Mouse (Mus musculus) lung, postnatal 0 days (tissue): ENCODE results near the gene Slc25a17. TPM values are rescaled to one million over a fixed set of nuclear protein-coding genes. Genes with fewer than 3 reads are reported as not detected.

Experiments
- ATAC-seq: fragments of 200-750 bp; cut with Nextera tagmentation; 2 replicates; pipeline ENCODE4 v1.8.0; 2017; ENCODE audit warnings: moderate library complexity
- DNase-seq: peaks from one replicate; pipeline ENCODE4 v3.0.0-alpha.2; 2016; ENCODE audit warnings: low spot score
- H3K27ac ChIP-seq: fragments of 300-500 bp; sonication (generic); 2 replicates; pipeline ENCODE4 v1.5.1; 2014; ENCODE audit warnings: antibody characterized with exemption, mild to moderate bottlenecking, low read length, mixed read lengths
- H3K27me3 ChIP-seq: fragments of 300-500 bp; sonication (generic); replicated peaks from 2 replicates; pipeline ENCODE4 v1.6.1; 2014; ENCODE audit warnings: low read length, mixed read lengths; ENCODE audit not compliant: insufficient read depth
- H3K36me3 ChIP-seq: fragments of 300-500 bp; sonication (generic); 2 replicates; pipeline ENCODE4 v1.6.1; 2014; ENCODE audit warnings: low read length, mixed read lengths; ENCODE audit not compliant: insufficient read depth
- H3K4me1 ChIP-seq: fragments of 300-500 bp; sonication (generic); 2 replicates; pipeline ENCODE4 v1.6.1; 2014; ENCODE audit warnings: antibody characterized with exemption, low read depth, low read length, mixed read lengths; ENCODE audit not compliant: insufficient read depth
- H3K4me2 ChIP-seq: fragments of 300-500 bp; sonication (generic); replicated peaks from 2 replicates; pipeline ENCODE4 v1.6.1; 2014; ENCODE audit warnings: low read depth, mild to moderate bottlenecking, low read length, moderate library complexity, mixed read lengths
- H3K4me3 ChIP-seq: fragments of 300-500 bp; sonication (generic); 2 replicates; pipeline ENCODE4 v1.5.1; 2014; ENCODE audit warnings: low read depth, low read length
- H3K9ac ChIP-seq: fragments of 300-500 bp; sonication (generic); replicated peaks from 2 replicates; pipeline ENCODE4 v1.6.1; 2014; ENCODE audit warnings: low read depth, mild to moderate bottlenecking
- H3K9me3 ChIP-seq: fragments of 300-500 bp; sonication (generic); 2 replicates; pipeline ENCODE4 v1.6.1; 2016; ENCODE audit warnings: low read length, mixed read lengths
- CTCF ChIP-seq: IDR thresholded peaks from 2 replicates; pipeline ENCODE4 v1.5.1; 2016; ENCODE audit warnings: antibody characterized with exemption, mild to moderate bottlenecking
- EP300 ChIP-seq: IDR thresholded peaks from 2 replicates; pipeline ENCODE4 v1.6.1; 2016; ENCODE audit warnings: antibody characterized with exemption, mild to moderate bottlenecking, control low read depth
- WGBS: fragments of 180-500 bp; shearing (Covaris S2); extraction: QIAGEN DNeasy Blood & Tissue Kit; methylation state at CpG from one replicate; pipeline ENCODE4 v1.1.7; 2014; 5-methylcytosine and 5-hydroxymethylcytosine counted together
- polyA plus RNA-seq: library from polyadenylated mRNA; unstranded; fragments of >200 nt; fragmentation: Nextera tagmentation; extraction: Ambion mirVana; gene quantifications from 2 replicates; pipeline ENCODE4 v1.2.1, GENCODE M21; 2015

Slc25a17 gene
- polyA plus RNA-seq, 1 experiment from 2014 or later, result 96.7 TPM

DNA sequence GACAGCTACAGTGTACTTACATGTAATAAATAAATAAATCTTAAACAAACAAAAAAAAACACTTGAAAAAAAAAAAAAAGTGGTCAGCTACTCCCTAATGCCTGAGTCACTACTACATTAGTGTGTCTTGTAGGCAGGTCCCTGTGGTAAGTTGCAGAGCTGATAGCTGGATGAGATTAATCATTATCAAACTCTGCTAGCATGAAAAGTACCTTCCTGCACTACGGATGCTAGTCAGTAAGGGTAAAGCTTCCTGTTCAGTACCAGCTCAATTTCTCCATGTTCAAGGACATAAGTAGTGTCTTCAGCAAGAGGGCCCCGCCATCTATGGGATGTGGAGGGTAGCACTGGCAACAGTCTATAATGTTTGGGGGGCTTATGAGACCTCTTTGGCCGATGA lies 46.7 kb downstream of the Slc25a17 start:
- 78% methylated on average over 3 of the region's 3 CpGs for WGBS
- no peaks in the 10 kb centered on the region; the same call in 1 of the 2 replicates for H3K36me3 ChIP-seq
- ATAC-seq, result no peak

DNA sequence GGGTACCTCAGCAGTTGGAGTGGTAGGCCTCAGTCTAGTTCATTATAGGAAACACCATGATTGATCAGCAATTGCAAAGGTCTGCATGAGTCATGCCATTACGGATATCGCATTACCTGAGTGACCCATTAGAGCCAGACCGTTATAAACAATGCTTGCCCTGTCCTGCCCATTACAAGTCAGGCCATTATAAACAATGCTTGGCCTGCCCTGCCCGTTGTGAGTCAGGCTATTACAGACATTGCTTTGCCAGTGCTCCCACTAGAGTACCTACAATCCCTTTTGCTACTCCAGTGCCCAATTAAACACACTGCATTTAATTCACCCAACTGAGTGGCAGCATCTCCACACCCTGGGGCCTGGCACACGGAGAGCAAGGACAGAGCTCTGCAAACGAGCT lies 49.6 kb downstream of the Slc25a17 start:
- Histone ChIP-seq H3K4me1 (no peaks in the 10 kb centered on the region), H3K36me3 (no peaks in the 10 kb centered on the region), H3K27ac (no peak overlapping the region), H3K27me3 (no peaks in the 10 kb centered on the region), H3K9me3 (no peaks in the 10 kb centered on the region), H3K4me2 (no peak overlapping the region), H3K9ac (no peak overlapping the region), H3K4me3 (no peak overlapping the region)
- TF ChIP-seq CTCF (no peak), EP300 (no peak)
- DNase-seq (no peak), ATAC-seq (no peak)
- WGBS, result 48% methylated on average over 6 of the region's 6 CpGs

More for the DNA sequence above, 46.7 kb downstream of the Slc25a17 start:
- Histone ChIP-seq H3K4me1 (no peaks in the 10 kb centered on the region), H3K27me3 (no peaks in the 10 kb centered on the region), H3K4me2 (no peak overlapping the region), H3K4me3 (no peak overlapping the region), H3K27ac (no peak overlapping the region), H3K9me3 (no peaks in the 10 kb centered on the region), H3K9ac (no peak overlapping the region)
- no peak for DNase-seq
- TF ChIP-seq CTCF, result no peak

DNA sequence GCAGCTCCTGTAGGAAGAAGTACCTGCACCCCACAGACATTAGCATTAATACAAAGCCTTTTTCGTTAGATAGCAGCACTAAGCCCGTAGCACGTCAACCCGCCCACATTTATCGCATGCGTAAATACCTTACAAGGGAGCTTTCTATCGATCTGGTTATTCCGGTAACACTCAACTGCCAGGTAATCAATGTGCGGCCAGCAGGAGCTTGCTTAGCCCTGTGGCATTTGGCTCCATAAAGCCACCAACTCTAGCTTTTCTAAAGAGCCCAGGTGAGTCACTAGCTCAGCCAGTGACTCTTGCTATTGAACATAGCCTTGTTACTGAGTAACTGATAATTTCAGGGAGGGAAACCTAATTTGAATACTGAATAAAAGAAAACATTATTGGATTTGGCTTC lies 50.3 kb downstream of the Slc25a17 start:
- H3K27ac ChIP-seq, result no peak overlapping the region
- no peaks in the 10 kb centered on the region for H3K27me3 ChIP-seq
- 93% methylated on average over 9 of the region's 9 CpGs for WGBS
- no peak overlapping the region for H3K4me2 ChIP-seq
- TF ChIP-seq EP300 (no peak), CTCF (no peak)
- no peak for ATAC-seq
- no peaks in the 10 kb centered on the region for H3K4me1 ChIP-seq
- H3K9ac ChIP-seq, result no peak overlapping the region
- H3K36me3 ChIP-seq, result no peaks in the 10 kb centered on the region
- H3K4me3 ChIP-seq, result no peak overlapping the region
- no peak for DNase-seq
- no peaks in the 10 kb centered on the region for H3K9me3 ChIP-seq

DNA sequence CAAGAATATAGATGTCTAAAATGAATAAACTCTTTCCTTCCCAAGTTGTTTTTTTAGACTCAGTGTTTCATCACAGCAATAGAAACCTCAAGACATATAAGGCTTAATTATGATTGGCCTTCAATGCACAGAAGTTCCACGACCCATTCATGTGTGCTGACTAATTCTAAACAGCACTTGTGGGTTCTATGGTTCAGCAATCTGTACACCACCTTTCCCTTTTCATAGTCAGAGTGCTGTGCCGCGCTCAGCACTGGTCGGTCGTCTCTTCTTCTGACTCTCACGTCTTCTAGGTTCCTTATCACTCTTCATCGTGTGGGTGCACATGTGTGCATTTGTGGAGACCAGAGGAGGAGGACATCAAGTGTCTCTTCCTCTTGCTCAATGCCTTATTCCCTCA lies 52.6 kb downstream of the Slc25a17 start:
- Histone ChIP-seq H3K36me3 (no peaks in the 10 kb centered on the region), H3K4me3 (no peak overlapping the region), H3K9me3 (no peaks in the 10 kb centered on the region), H3K27ac (no peak overlapping the region), H3K4me1 (no peaks in the 10 kb centered on the region), H3K27me3 (no peaks in the 10 kb centered on the region), H3K4me2 (no peak overlapping the region), H3K9ac (no peak overlapping the region)
- ATAC-seq (no peak), DNase-seq (no peak)
- TF ChIP-seq EP300, result no peak
- TF ChIP-seq CTCF, result no peak
- 91% methylated on average over 7 of the region's 7 CpGs for WGBS

DNA sequence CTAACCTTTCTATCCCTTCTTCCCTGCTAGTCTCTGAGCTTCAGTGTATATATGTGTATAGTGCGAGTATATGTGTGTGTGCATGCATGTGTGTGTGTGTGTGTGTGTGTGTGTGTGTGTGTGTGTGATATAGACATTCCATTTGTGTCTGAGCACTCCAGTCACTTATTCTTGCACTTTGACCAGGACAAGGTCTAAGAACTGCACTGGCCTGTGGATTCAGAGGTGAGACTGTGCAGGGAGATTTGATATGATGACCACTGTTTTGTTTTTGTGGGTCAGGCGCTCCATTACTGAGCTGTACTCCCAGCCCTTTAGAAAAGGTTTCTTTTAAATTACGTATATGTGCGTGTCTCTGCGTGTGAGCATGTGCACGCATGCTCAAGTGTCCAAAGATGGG lies 54.1 kb downstream of the Slc25a17 start:
- no peaks in the 10 kb centered on the region for H3K9me3 ChIP-seq
- no peak for DNase-seq
- TF ChIP-seq EP300 (no peak), CTCF (no peak)
- no peak overlapping the region for H3K4me2 ChIP-seq
- no peak overlapping the region for H3K4me3 ChIP-seq
- H3K27ac ChIP-seq, result no peak overlapping the region
- ATAC-seq, result no peak
- no peaks in the 10 kb centered on the region for H3K36me3 ChIP-seq
- H3K9ac ChIP-seq, result no peak overlapping the region
- WGBS, result 93% methylated on average over 6 of the region's 6 CpGs
- no peaks in the 10 kb centered on the region for H3K27me3 ChIP-seq
- H3K4me1 ChIP-seq, result peaks cover 3% of the 10 kb centered on the region; the same call in 1 of the 2 replicates

DNA sequence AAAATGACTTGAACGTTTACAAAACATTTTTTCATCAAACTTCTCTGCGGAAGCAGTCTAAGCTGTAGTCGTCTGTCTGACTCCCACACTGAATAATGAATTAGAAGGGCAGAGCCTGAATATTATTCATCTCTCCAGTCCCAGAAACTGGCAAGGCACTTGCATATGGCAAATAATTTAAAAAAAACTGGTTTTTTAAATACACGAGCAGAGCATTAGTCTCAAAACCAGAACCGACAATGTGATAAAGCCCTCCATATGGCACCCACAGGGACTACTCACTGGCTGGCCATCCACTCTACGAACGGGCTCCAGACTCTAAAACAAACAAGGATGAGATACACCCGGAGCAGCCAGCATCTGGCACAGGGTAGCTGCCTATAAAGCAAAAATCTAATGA lies 55.6 kb downstream of the Slc25a17 start:
- Histone ChIP-seq H3K4me1 (peaks cover 7% of the 10 kb centered on the region; the same call in 1 of the 2 replicates), H3K9ac (no peak overlapping the region), H3K4me3 (no peak overlapping the region), H3K9me3 (no peaks in the 10 kb centered on the region), H3K27me3 (no peaks in the 10 kb centered on the region), H3K4me2 (no peak overlapping the region), H3K36me3 (no peaks in the 10 kb centered on the region), H3K27ac (no peak overlapping the region)
- DNase-seq (no peak), ATAC-seq (no peak)
- TF ChIP-seq EP300 (no peak), CTCF (no peak)
- 43% methylated on average over 8 of the region's 8 CpGs for WGBS

DNA sequence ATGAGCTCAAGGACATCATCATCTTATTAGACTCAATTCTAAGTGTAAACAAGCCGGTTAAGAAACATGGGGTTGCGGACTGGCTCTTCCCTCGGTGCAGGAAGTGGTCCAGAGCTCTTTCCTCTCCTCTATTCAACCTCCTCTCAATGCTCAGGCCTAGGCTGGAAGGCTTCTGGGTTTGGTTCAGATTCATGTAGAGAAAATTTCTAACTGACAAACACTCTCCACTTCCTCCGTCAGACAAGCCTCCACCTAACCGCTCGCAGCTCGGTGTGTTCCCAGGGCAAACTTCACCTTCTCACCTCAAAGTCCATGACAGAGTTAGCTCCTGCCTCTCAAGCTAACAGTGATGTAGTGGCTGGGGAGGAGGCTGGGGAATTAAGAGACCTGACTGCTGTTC lies 56.6 kb downstream of the Slc25a17 start:
- ATAC-seq (no peak), DNase-seq (no peak)
- 92% methylated on average over 7 of the region's 7 CpGs for WGBS
- Histone ChIP-seq H3K36me3 (no peaks in the 10 kb centered on the region), H3K9ac (no peak overlapping the region), H3K27ac (no peak overlapping the region), H3K4me3 (no peak overlapping the region), H3K9me3 (no peaks in the 10 kb centered on the region), H3K27me3 (no peaks in the 10 kb centered on the region), H3K4me1 (peaks cover 7% of the 10 kb centered on the region; the same call in 1 of the 2 replicates), H3K4me2 (no peak overlapping the region)
- TF ChIP-seq EP300 (no peak), CTCF (no peak)
